Mouse (Mus musculus) brain, embryonic 18.5 days (tissue): ENCODE data around the gene Tnfaip2.

Source experiments
- DNase-seq: peaks from one replicate; pipeline ENCODE4 v3.0.0-alpha.2; 2012; ENCODE audit warnings: low read depth, low spot score

Gene Tnfaip2

DNA sequence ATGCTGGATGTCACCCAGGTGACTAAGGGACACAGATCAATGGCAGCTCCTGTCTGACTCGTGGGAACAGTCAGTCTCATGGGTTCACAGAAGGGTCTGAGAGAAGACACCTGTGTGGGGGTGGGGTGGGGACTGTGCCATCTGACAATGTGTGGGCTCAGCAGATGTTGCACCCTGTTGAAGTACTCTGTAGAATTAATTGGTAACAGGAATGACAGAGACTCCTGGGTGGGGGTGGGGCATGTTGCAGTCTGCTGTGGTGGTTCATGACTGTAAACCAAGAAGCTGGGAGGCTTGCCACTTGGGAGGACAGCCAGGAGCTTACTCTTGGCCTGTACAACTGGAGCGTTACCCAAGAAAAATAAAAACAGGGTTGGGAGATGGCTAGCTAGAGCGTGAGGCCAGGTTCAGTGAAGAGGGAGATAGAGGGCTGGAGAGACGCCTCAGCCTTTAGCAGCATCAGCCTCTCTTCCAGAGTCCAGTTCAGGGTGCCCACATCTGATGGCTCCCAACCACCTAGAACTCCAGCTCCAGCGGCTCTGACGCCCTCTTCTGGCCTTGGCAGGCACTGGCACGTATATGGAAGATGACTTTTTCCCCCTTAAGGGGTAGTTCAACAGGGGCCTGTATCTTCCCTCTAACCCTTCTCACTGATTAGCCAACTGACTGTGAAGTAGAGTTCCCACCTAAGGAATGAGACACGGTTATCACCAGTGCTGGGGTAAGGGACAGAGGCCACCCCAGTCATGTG, 32.8 kb downstream of the Tnfaip2 start:
- no peak for DNase-seq

DNA sequence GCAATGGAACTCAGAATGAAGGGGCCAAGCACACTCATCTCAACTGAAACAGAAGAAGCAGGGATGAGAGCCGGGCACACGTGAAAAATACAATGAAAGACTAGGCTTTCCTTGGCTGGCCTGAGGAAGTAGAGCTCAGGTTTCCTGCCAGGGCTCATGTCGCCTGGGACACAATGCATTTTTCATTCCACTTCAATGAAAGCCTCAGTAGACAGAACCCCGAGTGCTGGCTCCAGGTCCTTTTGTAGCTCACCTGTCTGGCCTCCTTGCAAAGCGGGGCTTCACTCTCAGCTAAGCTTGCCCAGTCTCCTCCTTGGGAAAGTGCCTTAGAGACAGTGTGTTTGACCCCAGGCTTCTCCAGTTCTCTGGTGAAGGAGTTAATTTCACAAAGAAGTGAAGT, 36.7 kb downstream of the Tnfaip2 start:
- DNase-seq: no peak

DNA sequence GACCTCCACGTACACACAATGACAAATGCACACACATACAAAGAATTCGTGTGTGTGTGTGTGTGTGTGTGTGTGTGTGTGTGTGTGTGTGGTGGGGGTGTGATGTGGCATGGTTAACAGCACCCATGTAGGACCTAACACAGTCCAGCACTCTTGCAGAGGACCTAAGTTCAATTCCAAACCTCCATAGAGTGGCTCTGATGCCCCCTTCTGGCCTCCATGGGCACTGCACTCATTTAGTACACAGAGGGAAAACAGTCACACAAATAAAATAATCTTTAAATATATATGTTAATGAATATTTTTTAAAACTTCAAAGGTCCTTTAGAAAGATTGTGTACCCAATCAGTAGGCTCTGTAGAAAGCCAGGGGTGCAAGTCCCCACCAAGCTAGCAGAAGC, 37.6 kb downstream of the Tnfaip2 start:
- DNase-seq: no peak

DNA sequence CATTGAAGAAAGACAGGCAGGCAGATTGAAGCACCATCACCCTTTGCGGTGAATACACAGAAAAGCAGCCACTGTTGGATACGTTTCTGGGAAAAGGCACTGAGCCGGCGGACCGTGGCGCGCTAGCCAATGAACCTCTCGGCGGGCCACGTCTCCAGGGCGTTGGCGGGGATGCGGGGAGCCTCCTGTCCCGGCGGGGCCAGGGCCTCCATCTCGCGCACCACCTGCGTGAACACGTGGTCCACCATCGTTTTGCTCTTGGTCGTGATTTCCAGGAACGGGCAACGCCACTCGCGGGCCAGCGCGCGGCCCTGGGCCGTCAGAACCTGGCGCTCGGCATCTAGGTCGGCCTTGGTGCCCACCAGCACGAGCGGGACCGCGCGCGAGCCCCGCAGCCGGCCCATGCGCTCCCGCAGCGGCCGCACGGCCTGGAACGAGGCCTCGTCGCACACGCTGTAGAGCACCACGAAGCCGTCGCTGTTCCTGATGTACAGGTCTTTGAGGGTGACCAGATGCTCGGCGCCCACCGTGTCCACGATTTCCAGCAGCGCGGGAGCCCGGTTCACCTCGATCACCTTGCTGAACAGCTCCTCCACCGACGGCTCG, 42.9 kb downstream of the Tnfaip2 start:
- no peak for DNase-seq

DNA sequence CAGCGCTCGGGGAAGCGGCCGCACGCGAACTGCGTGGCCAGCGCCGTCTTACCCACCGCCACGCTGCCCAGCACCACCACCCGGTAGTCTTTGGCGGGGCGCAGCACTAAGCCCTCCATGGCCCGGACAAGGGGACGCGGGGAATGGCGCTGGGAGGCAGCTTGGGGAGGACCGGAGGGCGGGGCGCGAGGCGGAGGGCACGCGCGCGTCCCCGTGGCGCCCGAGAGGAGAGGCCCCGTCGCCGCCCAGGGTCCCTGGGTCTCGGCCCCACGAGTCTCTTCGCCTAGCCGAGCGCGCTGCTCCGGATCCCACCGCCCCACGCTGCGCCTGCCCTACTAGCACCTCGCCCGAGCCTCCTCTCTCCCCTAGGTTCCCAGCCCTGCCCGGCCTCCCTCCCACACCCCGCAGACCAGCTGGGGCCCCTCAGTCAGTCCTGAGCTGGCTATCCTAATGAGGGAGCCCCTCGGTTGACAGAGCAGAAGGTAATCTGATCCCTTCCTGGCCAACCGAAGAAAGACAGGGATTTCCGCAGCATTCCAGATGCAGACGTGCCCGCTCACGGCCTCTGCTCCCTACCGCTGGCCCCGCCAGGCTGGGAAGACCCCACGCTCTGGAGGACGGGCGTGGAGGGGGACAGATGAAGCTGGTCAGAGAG, 43.5 kb downstream of the Tnfaip2 start, which contains the start of gene Gm266:
Gm266 (minus strand) TSS at position 172 of the 655 bp plus-strand sequence.
- DNase-seq: no peak

DNA sequence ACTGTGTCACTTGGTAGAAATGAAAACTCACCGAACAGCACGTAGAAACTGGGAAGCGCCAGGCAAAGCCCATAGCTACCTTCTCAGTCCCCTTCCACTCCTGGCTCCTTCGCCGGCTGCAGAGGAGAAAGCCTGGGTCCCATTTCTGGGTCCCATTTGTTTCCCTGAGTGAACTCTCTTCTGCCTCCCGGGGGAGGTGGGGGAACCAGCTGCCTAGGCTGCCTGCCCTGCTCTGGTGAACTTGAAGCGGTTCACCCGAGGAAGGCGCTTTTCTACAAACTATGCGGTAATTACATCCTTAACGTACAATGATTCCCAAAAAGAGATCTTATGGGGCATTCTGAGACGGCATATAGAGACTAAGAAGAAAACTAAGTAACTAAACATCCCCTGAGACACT, 44.2 kb downstream of the Tnfaip2 start:
- DNase-seq: no peak

DNA sequence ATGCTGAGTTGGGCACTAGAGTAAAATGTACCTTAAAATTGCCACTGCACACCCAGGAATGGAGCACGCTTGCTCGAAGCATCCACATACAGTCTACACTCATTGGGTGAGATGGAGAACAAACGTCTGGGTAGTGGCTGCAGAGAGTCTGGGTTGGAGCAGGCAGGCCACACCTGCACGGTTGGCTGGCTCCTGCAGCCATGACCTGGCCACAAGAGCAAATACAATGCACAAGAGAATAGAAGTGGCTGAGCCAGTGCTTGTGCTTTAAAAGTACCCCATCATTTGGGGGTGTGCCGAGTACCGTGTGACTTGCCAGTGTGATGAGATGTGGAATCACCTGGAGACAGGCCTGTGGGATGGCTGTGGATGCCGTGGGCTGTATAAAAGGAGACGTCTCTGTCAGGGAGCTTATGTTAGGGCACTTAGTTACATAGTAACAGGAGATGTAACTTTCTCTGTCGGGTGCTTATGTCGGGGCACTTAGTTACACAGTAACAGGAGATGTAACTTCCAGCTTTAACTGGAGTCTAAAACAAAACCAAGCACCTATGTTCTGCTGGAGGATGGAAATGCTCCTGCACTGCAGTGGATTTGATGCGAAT, 47.1 kb downstream of the Tnfaip2 start:
- DNase-seq: no peak

DNA sequence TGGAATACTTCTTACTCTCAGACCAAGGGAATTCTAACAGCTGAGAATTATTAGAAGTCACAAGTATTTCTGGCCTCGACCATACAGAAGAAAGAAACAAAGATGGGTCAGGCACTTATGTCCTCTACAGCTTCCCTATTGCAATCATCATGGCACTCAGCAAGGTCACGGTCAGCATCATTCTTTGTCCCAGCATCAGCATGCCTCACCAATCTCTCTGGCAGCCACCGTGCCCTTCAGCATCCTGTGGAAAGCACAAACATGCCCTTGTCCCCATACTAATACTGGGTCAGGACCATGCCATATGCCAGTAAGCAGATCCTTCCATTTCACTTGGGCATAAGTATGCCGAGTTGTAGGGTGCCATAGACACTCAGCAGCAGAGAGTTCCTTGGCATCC, 52.7 kb downstream of the Tnfaip2 start:
- no peak for DNase-seq

DNA sequence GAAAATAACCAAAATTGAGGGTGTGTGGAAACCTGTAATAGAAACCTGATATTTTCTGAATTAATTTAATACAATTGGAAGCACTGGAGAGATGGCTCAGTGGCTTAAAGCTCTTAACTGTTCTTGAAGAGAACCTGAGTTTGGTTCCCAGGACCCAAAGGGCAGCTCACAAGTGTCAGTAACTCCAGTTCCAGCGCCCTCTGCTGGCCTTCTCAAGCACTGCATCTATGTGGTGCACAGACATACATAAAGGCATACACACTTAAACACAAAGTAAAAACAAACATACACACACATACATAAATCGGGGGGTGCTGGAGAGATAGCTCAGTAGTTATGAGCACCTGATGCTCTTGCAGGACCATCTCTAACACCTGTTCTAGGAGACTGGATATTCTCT, 54.8 kb downstream of the Tnfaip2 start:
- DNase-seq: no peak

DNA sequence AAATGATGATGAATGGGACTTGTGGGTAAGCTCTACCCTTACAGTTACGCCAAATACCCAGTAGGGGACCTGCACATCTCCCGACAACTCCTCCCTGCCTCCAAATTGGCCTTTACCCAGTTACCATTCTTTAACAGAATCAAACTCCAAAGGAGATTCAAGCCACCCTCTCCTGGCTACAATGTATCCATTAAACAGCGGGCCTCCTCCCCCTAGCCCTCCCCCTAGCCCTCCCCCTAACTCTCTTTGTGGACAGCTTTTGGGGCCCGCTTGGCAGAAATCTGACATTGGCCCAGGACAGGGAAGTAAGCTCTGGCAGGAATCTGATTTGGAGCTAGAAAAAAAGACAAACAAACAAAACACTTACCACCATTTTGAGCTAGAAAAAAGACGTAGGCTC, 57.3 kb downstream of the Tnfaip2 start:
- no peak for DNase-seq

DNA sequence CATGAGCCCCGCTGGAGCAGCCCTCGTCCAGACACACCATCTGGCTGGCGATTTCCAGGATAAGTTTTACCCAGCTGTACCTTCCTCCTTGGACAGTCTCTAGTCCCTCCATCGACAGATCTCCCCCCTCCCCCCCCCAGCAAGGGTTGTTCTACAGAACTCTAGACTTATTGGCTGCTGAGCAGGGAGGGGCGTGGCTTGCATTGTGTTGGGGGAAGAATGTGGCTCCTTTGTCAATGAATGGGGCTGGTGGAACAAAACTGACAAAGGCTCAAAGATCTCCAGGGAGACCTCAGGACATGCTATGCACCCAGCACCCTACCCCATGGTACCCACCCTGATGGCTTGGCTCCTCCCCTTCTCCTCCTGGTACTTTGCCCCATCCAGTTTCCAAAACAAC, 58.5 kb downstream of the Tnfaip2 start:
- no peak for DNase-seq

DNA sequence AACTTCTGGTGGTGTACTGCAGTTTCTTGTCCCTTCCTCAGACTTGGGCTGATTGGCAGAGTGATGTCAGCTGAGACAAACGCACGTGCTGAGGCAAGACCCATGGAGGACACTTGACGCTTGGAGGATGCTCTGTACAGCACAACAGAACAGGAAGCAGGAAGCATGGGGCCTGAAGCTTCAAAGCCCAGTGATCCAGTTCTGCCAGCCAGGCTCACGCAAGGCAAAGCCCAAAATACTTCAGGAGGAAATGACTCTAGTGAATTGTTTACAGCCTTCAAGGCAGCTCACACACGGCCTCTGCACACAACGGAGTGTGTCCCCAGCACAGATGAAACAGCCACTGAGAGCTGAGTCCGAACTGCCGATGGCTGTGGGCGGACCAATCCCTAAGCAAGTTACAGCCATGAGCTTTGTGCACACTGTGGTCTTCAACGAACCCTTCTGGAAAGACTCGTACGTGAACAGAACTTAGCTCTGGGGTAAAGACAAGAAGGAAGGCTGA, 60.8 kb downstream of the Tnfaip2 start:
- no peak for DNase-seq

DNA sequence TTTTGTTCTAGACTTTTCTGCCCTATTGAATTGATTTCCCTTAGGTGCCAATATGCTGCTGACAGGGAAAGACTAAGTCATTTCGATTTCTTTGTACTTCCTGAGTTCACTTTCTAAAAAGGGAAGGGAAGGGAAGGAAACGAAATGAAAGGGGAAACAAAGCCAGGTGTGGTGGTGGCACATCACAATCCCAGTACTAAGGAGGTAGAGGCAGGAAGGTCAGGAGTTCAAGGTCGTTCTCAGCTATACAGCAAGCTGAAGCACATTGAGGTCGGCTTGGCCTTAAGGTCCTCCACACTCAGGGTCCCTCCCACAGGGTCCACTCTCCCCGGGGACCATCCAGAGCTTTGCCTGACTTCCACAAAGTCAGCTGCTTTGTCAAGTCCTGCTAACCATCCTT, 61.3 kb downstream of the Tnfaip2 start:
- DNase-seq: no peak
